Mouse (Mus musculus) adrenal gland, adult (tissue): ENCODE measurements around the gene Vmn1r194.
"Not testable (repeated sequence)": the region's sequence is repeated elsewhere in the genome, so short reads cannot be mapped to it uniquely, and the experiment has no call there.

Source experiments
- DNase-seq, 2 experiments: peaks; one replicate each; pipeline ENCODE4 v3.0.0; 2022 to 2023; ENCODE audit warnings: low spot score in 1 of 2; ENCODE audit not compliant: inconsistent age in 2 of 2

Gene Vmn1r194

GRCm38 (mm10) chr13:22243915-22244314, at the start of gene Vmn1r194:
Gene Vmn1r194, plus strand, starts transcription at chr13:22244215.
- DNase-seq: no peak

- DNase-seq: not testable (repeated sequence)
Observed at GRCm38 (mm10) chr13:22223060-22223459, 21.0 kb upstream of the Vmn1r194 start, which contains the start of gene Vmn1r193. Gene Vmn1r193, minus strand, starts transcription at chr13:22223160.

- not testable (repeated sequence) for DNase-seq
Observed at GRCm38 (mm10) chr13:22270222-22270621, 26.2 kb downstream of the Vmn1r194 start, which contains the start of gene Vmn1r195. Gene Vmn1r195, plus strand, starts transcription at chr13:22270522.

GRCm38 (mm10) chr13:22271721-22272120, 27.7 kb downstream of the Vmn1r194 start:
- DNase-seq: no peak

GRCm38 (mm10) chr13:22284578-22284977, 40.6 kb downstream of the Vmn1r194 start:
- DNase-seq: no peak

GRCm38 (mm10) chr13:22289620-22290019, 45.6 kb downstream of the Vmn1r194 start, which contains the start of gene Vmn1r196:
Gene Vmn1r196, plus strand, starts transcription at chr13:22289920.
- DNase-seq: no peak
